Mouse (Mus musculus): ENCODE measurements around the gene Lamc1. TPM values are rescaled to one million over a fixed set of nuclear protein-coding genes. Genes with fewer than 3 reads are reported as not detected.

Lamc1 gene
- polyA plus RNA-seq, 1 experiment = 21.3 TPM

DNA sequence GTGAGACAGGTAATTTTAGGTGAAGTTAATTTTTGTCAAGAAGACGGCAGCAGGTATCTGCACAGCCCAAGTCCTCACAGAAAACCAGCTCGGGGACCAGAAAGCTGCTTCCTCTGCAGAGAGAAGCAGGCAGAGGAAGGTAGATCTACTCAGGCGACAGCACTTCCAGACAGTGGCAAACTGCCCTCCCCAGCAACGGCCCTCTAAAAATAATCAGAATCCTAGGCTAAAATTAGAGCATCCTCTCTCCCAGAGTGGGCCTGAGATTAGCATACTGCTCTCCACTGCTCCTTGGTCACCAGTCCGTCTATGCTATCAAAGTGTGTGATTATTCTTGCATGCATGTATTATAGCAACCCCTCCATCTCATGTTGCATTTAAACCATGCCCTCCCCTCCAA is 52.2 kb downstream of the Lamc1 start:
- WGBS = 13% methylated on average over 5 of the region's 5 CpGs
- DNase-seq = peak in 1 of 2 experiments; percentile 29

DNA sequence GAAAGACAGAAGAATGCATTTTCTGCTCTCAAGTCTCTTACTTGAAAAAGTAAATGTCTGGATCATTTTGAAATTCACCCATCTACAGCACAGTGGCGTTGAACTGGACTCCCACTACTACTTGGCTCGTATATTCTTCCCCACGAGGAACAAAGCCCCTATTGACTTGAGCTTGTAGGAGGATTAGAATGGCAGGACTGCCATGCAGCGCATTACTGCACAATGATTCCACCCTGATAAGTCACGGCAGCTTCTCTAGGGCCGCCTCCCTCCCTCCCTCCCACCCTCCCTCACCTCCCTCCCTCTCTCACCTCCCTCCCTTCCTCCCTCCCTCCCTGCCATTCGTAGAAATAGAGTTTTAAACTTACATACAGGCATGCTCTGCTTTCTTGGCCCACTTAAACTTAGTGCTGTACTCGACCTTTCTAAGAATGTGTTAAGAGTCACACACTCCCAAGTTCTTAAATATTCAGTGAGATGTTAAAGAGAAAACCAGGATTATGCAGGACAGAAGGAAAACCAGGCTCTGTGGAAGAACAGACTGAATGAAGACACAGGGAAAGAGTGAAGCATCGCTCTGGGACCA is 54.5 kb downstream of the Lamc1 start:
- DNase-seq = no peak
- TF ChIP-seq CTCF (IDR thresholded peaks at IDR 0.05; ENCODE audit: borderline replicate concordance, insufficient read depth, low read depth, low read length) (no peak), POLR2A (IDR thresholded peaks at IDR 0.05; ENCODE audit: borderline replicate concordance, insufficient read depth, low read length) (no peak)
- H3K27me3 ChIP-seq (ENCODE audit: control insufficient read depth, insufficient read depth, low read length) = no peaks in the 10 kb centered on the region
- no peak overlapping the region for H3K27ac ChIP-seq (ENCODE audit: insufficient read depth, low read length)
- H3K4me3 ChIP-seq (replicated peaks; ENCODE audit: insufficient read depth, low read depth, low read length) = no peak overlapping the region
- 67% methylated on average over 9 of the region's 9 CpGs for WGBS
- H3K4me1 ChIP-seq (ENCODE audit: control insufficient read depth, insufficient read depth, low read length) = no peaks in the 10 kb centered on the region

More for the DNA sequence above, 52.2 kb downstream of the Lamc1 start:
- no peak for TF ChIP-seq CTCF (IDR thresholded peaks at IDR 0.05; ENCODE audit: borderline replicate concordance, insufficient read depth, low read depth, low read length)
- TF ChIP-seq POLR2A (IDR thresholded peaks at IDR 0.05; ENCODE audit: borderline replicate concordance, insufficient read depth, low read length) = no peak
- no peak overlapping the region for H3K27ac ChIP-seq (ENCODE audit: insufficient read depth, low read length)
- no peaks in the 10 kb centered on the region for H3K27me3 ChIP-seq (ENCODE audit: control insufficient read depth, insufficient read depth, low read length)
- H3K4me3 ChIP-seq (replicated peaks; ENCODE audit: insufficient read depth, low read depth, low read length) = no peak overlapping the region
- H3K4me1 ChIP-seq (ENCODE audit: control insufficient read depth, insufficient read depth, low read length) = no peaks in the 10 kb centered on the region

GRCm38 (mm10) chr1:153275466-153275865 is 57.1 kb downstream of the Lamc1 start:
- Histone ChIP-seq H3K4me1 (ENCODE audit: control insufficient read depth, insufficient read depth, low read length) (no peaks in the 10 kb centered on the region), H3K27ac (ENCODE audit: insufficient read depth, low read length) (no peak overlapping the region), H3K4me3 (replicated peaks; ENCODE audit: insufficient read depth, low read depth, low read length) (no peak overlapping the region), H3K27me3 (ENCODE audit: control insufficient read depth, insufficient read depth, low read length) (no peaks in the 10 kb centered on the region)
- WGBS = 57% methylated on average over 5 of the region's 5 CpGs
- DNase-seq = no peak
- no peak for TF ChIP-seq POLR2A (IDR thresholded peaks at IDR 0.05; ENCODE audit: borderline replicate concordance, insufficient read depth, low read length)
- TF ChIP-seq CTCF (IDR thresholded peaks at IDR 0.05; ENCODE audit: borderline replicate concordance, insufficient read depth, low read depth, low read length) = no peak

GRCm38 (mm10) chr1:153274611-153275010 is 58.0 kb downstream of the Lamc1 start:
- Histone ChIP-seq H3K27ac (ENCODE audit: insufficient read depth, low read length) (no peak overlapping the region), H3K27me3 (ENCODE audit: control insufficient read depth, insufficient read depth, low read length) (no peaks in the 10 kb centered on the region), H3K4me1 (ENCODE audit: control insufficient read depth, insufficient read depth, low read length) (no peaks in the 10 kb centered on the region), H3K4me3 (replicated peaks; ENCODE audit: insufficient read depth, low read depth, low read length) (no peak overlapping the region)
- 20% methylated on average over 6 of the region's 6 CpGs for WGBS
- DNase-seq = peak; percentile 29 to 40
- TF ChIP-seq CTCF (IDR thresholded peaks at IDR 0.05; ENCODE audit: borderline replicate concordance, insufficient read depth, low read depth, low read length) (no peak), POLR2A (IDR thresholded peaks at IDR 0.05; ENCODE audit: borderline replicate concordance, insufficient read depth, low read length) (no peak)

DNA sequence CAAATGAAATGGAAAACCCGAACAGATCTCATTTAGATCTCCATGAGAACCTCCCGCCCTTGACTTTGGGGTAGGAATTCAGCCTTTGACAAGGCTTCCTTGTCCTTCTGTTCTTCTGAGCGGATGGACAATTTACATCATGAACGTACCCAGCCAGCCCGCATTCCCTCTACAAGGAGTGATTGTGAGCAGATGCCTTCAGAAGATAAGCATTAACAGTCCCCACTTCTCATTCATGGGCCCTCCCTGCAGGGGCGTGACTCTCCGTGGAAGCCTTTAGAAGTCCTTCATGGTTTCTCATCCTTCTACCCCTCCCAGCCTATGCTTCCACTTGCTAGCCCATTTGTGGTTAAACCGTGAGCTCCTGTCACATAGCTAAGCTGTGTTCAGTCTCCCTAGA is 58.9 kb downstream of the Lamc1 start:
- Histone ChIP-seq H3K4me1 (ENCODE audit: control insufficient read depth, insufficient read depth, low read length) (no peaks in the 10 kb centered on the region), H3K4me3 (replicated peaks; ENCODE audit: insufficient read depth, low read depth, low read length) (no peak overlapping the region), H3K27ac (ENCODE audit: insufficient read depth, low read length) (no peak overlapping the region), H3K27me3 (ENCODE audit: control insufficient read depth, insufficient read depth, low read length) (no peaks in the 10 kb centered on the region)
- DNase-seq = no peak
- WGBS = 90% methylated on average over 8 of the region's 8 CpGs
- TF ChIP-seq POLR2A (IDR thresholded peaks at IDR 0.05; ENCODE audit: borderline replicate concordance, insufficient read depth, low read length) = no peak
- no peak for TF ChIP-seq CTCF (IDR thresholded peaks at IDR 0.05; ENCODE audit: borderline replicate concordance, insufficient read depth, low read depth, low read length)

DNA sequence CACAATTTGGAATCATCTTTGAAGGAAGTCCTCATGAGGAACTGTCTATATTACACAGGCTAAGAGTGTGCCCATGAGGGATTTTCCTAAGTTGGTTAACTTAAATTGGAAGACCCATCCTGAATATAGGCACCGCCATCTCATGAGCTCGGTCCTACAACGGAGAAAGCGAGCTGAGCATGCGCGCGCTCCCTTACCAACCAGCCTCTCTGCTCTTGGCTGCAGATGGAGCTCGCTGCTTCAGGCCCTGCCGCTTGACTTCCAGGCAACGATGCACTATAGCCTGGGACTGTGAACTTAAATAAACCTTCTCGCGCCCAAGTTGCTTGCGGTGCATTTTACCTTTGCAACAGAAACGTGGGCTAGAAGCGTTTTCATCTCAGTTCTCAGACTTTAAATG is 61.8 kb downstream of the Lamc1 start:
- TF ChIP-seq CTCF (IDR thresholded peaks at IDR 0.05; ENCODE audit: borderline replicate concordance, insufficient read depth, low read depth, low read length) (no peak), POLR2A (IDR thresholded peaks at IDR 0.05; ENCODE audit: borderline replicate concordance, insufficient read depth, low read length) (no peak)
- H3K27me3 ChIP-seq (ENCODE audit: control insufficient read depth, insufficient read depth, low read length) = no peaks in the 10 kb centered on the region
- H3K27ac ChIP-seq (ENCODE audit: insufficient read depth, low read length) = no peak overlapping the region
- DNase-seq = no peak
- no peaks in the 10 kb centered on the region for H3K4me1 ChIP-seq (ENCODE audit: control insufficient read depth, insufficient read depth, low read length)
- 95% methylated on average over 15 of the region's 15 CpGs for WGBS
- no peak overlapping the region for H3K4me3 ChIP-seq (replicated peaks; ENCODE audit: insufficient read depth, low read depth, low read length)

GRCm38 (mm10) chr1:153269681-153270080 is 62.9 kb downstream of the Lamc1 start:
- H3K27ac ChIP-seq (ENCODE audit: insufficient read depth, low read length) = no peak overlapping the region
- H3K4me1 ChIP-seq (ENCODE audit: control insufficient read depth, insufficient read depth, low read length) = no peaks in the 10 kb centered on the region
- no peak for DNase-seq
- 70% methylated on average over 6 of the region's 6 CpGs for WGBS
- TF ChIP-seq POLR2A (IDR thresholded peaks at IDR 0.05; ENCODE audit: borderline replicate concordance, insufficient read depth, low read length) (no peak), CTCF (IDR thresholded peaks at IDR 0.05; ENCODE audit: borderline replicate concordance, insufficient read depth, low read depth, low read length) (no peak)
- no peaks in the 10 kb centered on the region for H3K27me3 ChIP-seq (ENCODE audit: control insufficient read depth, insufficient read depth, low read length)
- H3K4me3 ChIP-seq (replicated peaks; ENCODE audit: insufficient read depth, low read depth, low read length) = no peak overlapping the region

DNA sequence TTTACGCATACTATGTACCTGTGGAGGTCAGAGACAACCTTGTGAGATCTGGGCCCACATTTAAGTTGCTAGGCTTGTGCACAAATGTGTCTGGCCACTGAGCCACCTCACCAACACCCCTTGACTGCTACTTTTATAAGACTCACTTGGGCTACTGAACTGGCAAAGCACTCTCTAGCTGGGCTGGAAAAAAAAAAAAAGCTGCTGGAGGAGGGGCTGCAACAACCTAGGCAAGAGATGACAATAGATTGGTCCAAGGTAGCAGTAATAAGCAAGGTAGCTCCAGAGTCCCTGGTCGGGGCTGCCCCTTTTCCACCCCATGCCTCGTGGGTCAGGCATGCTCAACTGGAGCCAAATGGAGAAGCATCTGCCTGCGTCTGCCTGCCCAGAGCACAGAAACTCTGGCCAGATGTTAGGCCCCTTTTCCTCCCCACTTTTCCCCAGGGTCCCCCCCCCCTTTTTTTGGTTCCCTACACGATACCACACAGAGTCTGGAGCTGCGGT is 63.7 kb downstream of the Lamc1 start:
- no peaks in the 10 kb centered on the region for H3K4me1 ChIP-seq (ENCODE audit: control insufficient read depth, insufficient read depth, low read length)
- DNase-seq = no peak
- no peak overlapping the region for H3K27ac ChIP-seq (ENCODE audit: insufficient read depth, low read length)
- TF ChIP-seq CTCF (IDR thresholded peaks at IDR 0.05; ENCODE audit: borderline replicate concordance, insufficient read depth, low read depth, low read length) (no peak), POLR2A (IDR thresholded peaks at IDR 0.05; ENCODE audit: borderline replicate concordance, insufficient read depth, low read length) (no peak)
- 84% methylated on average over 6 of the region's 6 CpGs for WGBS
- no peak overlapping the region for H3K4me3 ChIP-seq (replicated peaks; ENCODE audit: insufficient read depth, low read depth, low read length)
- no peaks in the 10 kb centered on the region for H3K27me3 ChIP-seq (ENCODE audit: control insufficient read depth, insufficient read depth, low read length)
